ENCODE assay signal across 8 mouse cellular contexts in the genomic region with DNA sequence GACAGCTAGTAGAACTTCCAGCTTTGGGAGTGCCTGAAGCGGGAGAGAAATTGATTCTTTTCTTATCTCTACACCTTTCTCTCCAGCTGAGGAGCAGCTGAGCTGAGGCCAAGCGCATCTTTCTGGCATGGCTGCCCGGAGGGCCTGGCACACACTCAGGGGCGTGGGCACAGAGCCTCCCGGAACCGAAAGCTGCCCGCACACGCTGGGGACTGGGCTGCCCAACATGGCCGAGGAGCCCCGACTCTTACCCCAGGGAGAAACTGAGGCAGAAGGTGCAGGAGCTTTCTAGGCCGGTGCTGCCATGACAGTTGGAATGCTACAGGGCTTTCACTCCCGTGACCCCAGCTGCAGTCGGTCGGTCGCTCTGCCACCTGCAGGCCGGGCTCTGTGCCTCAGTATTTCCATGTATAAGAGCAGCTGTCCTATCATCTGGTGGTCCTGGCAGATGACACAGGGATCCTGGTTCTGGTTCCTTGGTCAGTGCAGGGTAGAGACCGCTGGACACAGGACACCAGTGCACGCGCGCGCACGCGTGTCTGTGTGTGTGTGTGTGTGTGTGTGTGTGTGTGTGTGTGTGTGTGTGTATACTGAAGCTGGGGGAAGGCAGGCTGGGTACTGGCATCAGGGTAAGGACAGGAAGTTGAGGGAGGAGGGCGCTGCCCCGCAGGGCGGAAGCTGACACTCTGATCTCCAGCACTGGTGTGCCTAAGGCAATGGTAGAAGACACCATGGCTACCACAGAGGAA. TPM values are rescaled to one million over a fixed set of nuclear protein-coding genes. Genes with fewer than 3 reads are reported as not detected.
DNase-seq lines count a peak whose midpoint lies in the region; ATAC-seq and TF ChIP-seq lines count a peak whose summit lies in the region.

No protein-coding gene starts in this region.

- no peak overlapping the region for H3K4me3 ChIP-seq in forebrain, embryonic 12.5 days (replicated peaks)
- H3K4me3 ChIP-seq in forebrain, embryonic 16.5 days (replicated peaks; ENCODE audit: low read length): no peak overlapping the region
- 0 out of 2 replicates have a peak overlapping the region, but pooled peaks have one; percentile 41 for H3K4me3 ChIP-seq in E14TG2a.4 (replicated peaks; ENCODE audit: low read length)
- no peak overlapping the region for H3K4me3 ChIP-seq in hindbrain, embryonic 15.5 days
- H3K4me3 ChIP-seq in liver, embryonic 14.5 days (ENCODE audit: insufficient read depth in 1 of 2, low read depth in 2 of 2, low read length in 2 of 2): no peak overlapping the region

- TF ChIP-seq EP300 in liver, embryonic 14.5 days (IDR thresholded peaks at IDR 0.05; ENCODE audit: low read depth): no peak

- no peak for ATAC-seq in forebrain, embryonic 12.5 days (ENCODE audit: low FRiP score)
- ATAC-seq in forebrain, embryonic 16.5 days: no peak
- 0 out of 2 replicates have a peak, but pooled peaks have one; percentile 18 for ATAC-seq in erythroblast, adult 5-6 weeks (replicated peaks; ENCODE audit: low FRiP score, poor library complexity, severe bottlenecking)
- ATAC-seq in hindbrain, embryonic 15.5 days (ENCODE audit: low FRiP score, low read depth): no peak
- no peak for ATAC-seq in liver, embryonic 14.5 days (ENCODE audit: insufficient read depth)

- no peak overlapping the region for H3K27ac ChIP-seq in forebrain, embryonic 12.5 days
- H3K27ac ChIP-seq in forebrain, embryonic 16.5 days (ENCODE audit: low read length): no peak overlapping the region
- peak overlapping the region; percentile 62; the same call in 1 of the 2 replicates for H3K27ac ChIP-seq in hindbrain, embryonic 15.5 days (replicated peaks)
- no peak overlapping the region for H3K27ac ChIP-seq in liver, embryonic 14.5 days

- peaks cover 30% of the 10 kb centered on the region for H3K27me3 ChIP-seq in forebrain, embryonic 12.5 days
- no peaks in the 10 kb centered on the region for H3K27me3 ChIP-seq in forebrain, embryonic 16.5 days (replicated peaks; ENCODE audit: control insufficient read depth, insufficient read depth, low read length)
- peaks cover 20% of the 10 kb centered on the region for H3K27me3 ChIP-seq in E14TG2a.4 (ENCODE audit: insufficient read depth, low read length)
- no peaks in the 10 kb centered on the region for H3K27me3 ChIP-seq in hindbrain, embryonic 15.5 days
- H3K27me3 ChIP-seq in liver, embryonic 14.5 days (ENCODE audit: control insufficient read depth, insufficient read depth, low read length): peaks cover 13% of the 10 kb centered on the region

- H3K4me2 ChIP-seq in forebrain, embryonic 12.5 days: peak overlapping the region; percentile 47
- H3K4me2 ChIP-seq in forebrain, embryonic 16.5 days (ENCODE audit: low read length): no peak overlapping the region
- H3K4me2 ChIP-seq in hindbrain, embryonic 15.5 days: no peak overlapping the region
- peak overlapping the region; percentile 57; the same call in 1 of the 2 replicates for H3K4me2 ChIP-seq in liver, embryonic 14.5 days (ENCODE audit: low read depth)

- H3K4me1 ChIP-seq in forebrain, embryonic 12.5 days: peaks cover 23% of the 10 kb centered on the region
- peaks cover 43% of the 10 kb centered on the region for H3K4me1 ChIP-seq in forebrain, embryonic 16.5 days (replicated peaks; ENCODE audit: control insufficient read depth, insufficient read depth, low read length)
- H3K4me1 ChIP-seq in E14TG2a.4 (replicated peaks; ENCODE audit: low read depth, low read length): peaks cover 49% of the 10 kb centered on the region
- peaks cover 44% of the 10 kb centered on the region for H3K4me1 ChIP-seq in hindbrain, embryonic 15.5 days (replicated peaks)
- H3K4me1 ChIP-seq in liver, embryonic 14.5 days (replicated peaks; ENCODE audit: control insufficient read depth in 2 of 2, insufficient read depth in 2 of 2, low read length in 1 of 2): peaks cover 4 to 8% of the 10 kb centered on the region in 2 experiments

- DNase-seq in liver, embryonic 14.5 days (ENCODE audit: low read depth in 3 of 3, low spot score in 3 of 3): no peak
- DNase-seq in natural killer cell, adult 2 months (ENCODE audit: low spot score in 2 of 2): peak; percentile 78 to 82
- peak; percentile 69 for DNase-seq in thymus, postnatal 14 days

- TF ChIP-seq CTCF in E14TG2a.4 (conservative IDR thresholded peaks at IDR 0.05; ENCODE audit: low read length): no peak
- TF ChIP-seq CTCF in liver, embryonic 14.5 days (IDR thresholded peaks at IDR 0.05; ENCODE audit: low read depth): peak; percentile 23; the same call in 1 of the 2 replicates

- no peaks in the 10 kb centered on the region for H3K9me3 ChIP-seq in forebrain, embryonic 12.5 days
- H3K9me3 ChIP-seq in forebrain, embryonic 16.5 days (ENCODE audit: control insufficient read depth, low read length): no peaks in the 10 kb centered on the region
- no peaks in the 10 kb centered on the region for H3K9me3 ChIP-seq in E14TG2a.4 (ENCODE audit: low read length)
- H3K9me3 ChIP-seq in hindbrain, embryonic 15.5 days: no peaks in the 10 kb centered on the region
- H3K9me3 ChIP-seq in liver, embryonic 14.5 days (ENCODE audit: control insufficient read depth, low read length): no peaks in the 10 kb centered on the region

- no peak overlapping the region for H3K9ac ChIP-seq in forebrain, embryonic 12.5 days
- no peak overlapping the region for H3K9ac ChIP-seq in forebrain, embryonic 16.5 days (replicated peaks; ENCODE audit: low read depth, low read length)
- no peak overlapping the region for H3K9ac ChIP-seq in hindbrain, embryonic 15.5 days
- H3K9ac ChIP-seq in liver, embryonic 14.5 days (replicated peaks): no peak overlapping the region

- H3K36me3 ChIP-seq in forebrain, embryonic 12.5 days (replicated peaks): no peaks in the 10 kb centered on the region
- no peaks in the 10 kb centered on the region for H3K36me3 ChIP-seq in forebrain, embryonic 16.5 days (ENCODE audit: control insufficient read depth, insufficient read depth)
- no peaks in the 10 kb centered on the region for H3K36me3 ChIP-seq in E14TG2a.4 (ENCODE audit: insufficient read depth, low read length)
- no peaks in the 10 kb centered on the region for H3K36me3 ChIP-seq in hindbrain, embryonic 15.5 days
- H3K36me3 ChIP-seq in liver, embryonic 14.5 days (replicated peaks; ENCODE audit: control insufficient read depth, insufficient read depth, low read depth): no peaks in the 10 kb centered on the region

- WGBS in forebrain, embryonic 12.5 days: 80% methylated on average over 26 of the region's 26 CpGs
- WGBS in forebrain, embryonic 16.5 days: 72% methylated on average over 26 of the region's 26 CpGs
- WGBS in hindbrain, embryonic 15.5 days: 67% methylated on average over 26 of the region's 26 CpGs
- 71% methylated on average over 26 of the region's 26 CpGs for WGBS in liver, embryonic 14.5 days (ENCODE audit: insufficient replicate concordance)

RNA-seq across cellular contexts. Expression of a gene that starts 21.7 kb away (rescaled TPM):
- 15.3 and 16.3 TPM in 2 replicates for polyA plus RNA-seq in forebrain, embryonic 12.5 days (2016; fragmentation: Nextera tagmentation; extraction: Ambion mirVana)
- polyA plus RNA-seq in forebrain, embryonic 16.5 days (2015; fragmentation: Nextera tagmentation; extraction: Ambion mirVana): 25.4 and 27.0 TPM in 2 replicates
- total RNA-seq in erythroblast, adult 5-6 weeks (2015; ENCODE audit: low replicate concordance): 13.4 and 23.8 TPM in 2 replicates
- total RNA-seq in erythroblast, adult 5-6 weeks (2017; ENCODE audit: low replicate concordance): 0.84 and 8.2 TPM in 2 replicates
- polyA plus RNA-seq in hindbrain, embryonic 15.5 days (2015; fragmentation: Nextera tagmentation; extraction: Ambion mirVana): 26.6 and 28.0 TPM in 2 replicates
- polyA plus RNA-seq in liver, embryonic 14.5 days (2012; rRNA removed): 1.2 and 1.3 TPM in 2 replicates
- polyA plus RNA-seq in liver, embryonic 14.5 days (2014; fragmentation: Nextera tagmentation; extraction: Ambion mirVana): 4.6 and 7.3 TPM in 2 replicates

RNA-seq across cellular contexts. Expression of a gene that starts 40.9 kb away (rescaled TPM):
- 1.8 and 2.6 TPM in 2 replicates for polyA plus RNA-seq in forebrain, embryonic 12.5 days (2016; fragmentation: Nextera tagmentation; extraction: Ambion mirVana)
- polyA plus RNA-seq in forebrain, embryonic 16.5 days (2015; fragmentation: Nextera tagmentation; extraction: Ambion mirVana): 1.2 and 1.8 TPM in 2 replicates
- 5.4 TPM in 1 of 2 replicates, not detected in the other for total RNA-seq in erythroblast, adult 5-6 weeks (2015; ENCODE audit: low replicate concordance)
- 1.8 and 3.8 TPM in 2 replicates for total RNA-seq in erythroblast, adult 5-6 weeks (2017; ENCODE audit: low replicate concordance)
- polyA plus RNA-seq in hindbrain, embryonic 15.5 days (2015; fragmentation: Nextera tagmentation; extraction: Ambion mirVana): 1.4 and 1.8 TPM in 2 replicates
- 1.6 and 1.9 TPM in 2 replicates for polyA plus RNA-seq in liver, embryonic 14.5 days (2012; rRNA removed)
- polyA plus RNA-seq in liver, embryonic 14.5 days (2014; fragmentation: Nextera tagmentation; extraction: Ambion mirVana): 1.7 and 1.8 TPM in 2 replicates

RNA-seq across cellular contexts. Expression of a gene that starts 44.9 kb away (rescaled TPM):
- 1.4 and 2.1 TPM in 2 replicates for polyA plus RNA-seq in forebrain, embryonic 12.5 days (2016; fragmentation: Nextera tagmentation; extraction: Ambion mirVana)
- 1.0 and 2.2 TPM in 2 replicates for polyA plus RNA-seq in forebrain, embryonic 16.5 days (2015; fragmentation: Nextera tagmentation; extraction: Ambion mirVana)
- total RNA-seq in erythroblast, adult 5-6 weeks (2015; ENCODE audit: low replicate concordance): not detected in 2 replicates
- 5.6 TPM in 1 of 2 replicates, not detected in the other for total RNA-seq in erythroblast, adult 5-6 weeks (2017; ENCODE audit: low replicate concordance)
- polyA plus RNA-seq in hindbrain, embryonic 15.5 days (2015; fragmentation: Nextera tagmentation; extraction: Ambion mirVana): 2.1 and 2.7 TPM in 2 replicates
- polyA plus RNA-seq in liver, embryonic 14.5 days (2012; rRNA removed): 0.78 and 0.90 TPM in 2 replicates
- 0.21 and 0.36 TPM in 2 replicates for polyA plus RNA-seq in liver, embryonic 14.5 days (2014; fragmentation: Nextera tagmentation; extraction: Ambion mirVana)

RNA-seq across cellular contexts. Expression of a gene that starts 48.8 kb away (rescaled TPM):
- 37.1 and 42.4 TPM in 2 replicates for polyA plus RNA-seq in forebrain, embryonic 12.5 days (2016; fragmentation: Nextera tagmentation; extraction: Ambion mirVana)
- 75.3 and 93.0 TPM in 2 replicates for polyA plus RNA-seq in forebrain, embryonic 16.5 days (2015; fragmentation: Nextera tagmentation; extraction: Ambion mirVana)
- not detected in 2 replicates for total RNA-seq in erythroblast, adult 5-6 weeks (2015; ENCODE audit: low replicate concordance)
- 0.68 TPM in 1 of 2 replicates, not detected in the other for total RNA-seq in erythroblast, adult 5-6 weeks (2017; ENCODE audit: low replicate concordance)
- polyA plus RNA-seq in hindbrain, embryonic 15.5 days (2015; fragmentation: Nextera tagmentation; extraction: Ambion mirVana): 70.0 and 77.6 TPM in 2 replicates
- polyA plus RNA-seq in liver, embryonic 14.5 days (2012; rRNA removed): 0.02 and 0.32 TPM in 2 replicates
- polyA plus RNA-seq in liver, embryonic 14.5 days (2014; fragmentation: Nextera tagmentation; extraction: Ambion mirVana): not detected in 2 replicates

RNA-seq across cellular contexts. Expression of a gene that starts 49.4 kb away (rescaled TPM):
- 4.2 and 4.6 TPM in 2 replicates for polyA plus RNA-seq in forebrain, embryonic 12.5 days (2016; fragmentation: Nextera tagmentation; extraction: Ambion mirVana)
- 6.2 and 8.8 TPM in 2 replicates for polyA plus RNA-seq in forebrain, embryonic 16.5 days (2015; fragmentation: Nextera tagmentation; extraction: Ambion mirVana)
- total RNA-seq in erythroblast, adult 5-6 weeks (2015; ENCODE audit: low replicate concordance): 2.5 and 3.7 TPM in 2 replicates
- total RNA-seq in erythroblast, adult 5-6 weeks (2017; ENCODE audit: low replicate concordance): 1.3 TPM in 1 of 2 replicates, not detected in the other
- polyA plus RNA-seq in hindbrain, embryonic 15.5 days (2015; fragmentation: Nextera tagmentation; extraction: Ambion mirVana): 6.2 and 6.6 TPM in 2 replicates
- 1.0 and 1.7 TPM in 2 replicates for polyA plus RNA-seq in liver, embryonic 14.5 days (2012; rRNA removed)
- polyA plus RNA-seq in liver, embryonic 14.5 days (2014; fragmentation: Nextera tagmentation; extraction: Ambion mirVana): 0.37 and 0.47 TPM in 2 replicates

Comparison
In these comparisons a context has a peak if more than half of its experiments do, and no peak if none do; other contexts are left out.
1. H3K4me2 ChIP-seq: peak in forebrain, embryonic 12.5 days (single experiment) and liver, embryonic 14.5 days (single experiment); none in forebrain, embryonic 16.5 days (single experiment) and hindbrain, embryonic 15.5 days (single experiment).
2. DNase-seq: peak in natural killer cell, adult 2 months (2 of 2) and thymus, postnatal 14 days (single experiment); none in liver, embryonic 14.5 days (0 of 3).